Mouse (Mus musculus) erythroid progenitor cell, adult 5-6 weeks (primary cell): ENCODE results near the gene Olfr533. TPM values are rescaled to one million over a fixed set of nuclear protein-coding genes. Genes with fewer than 3 reads are reported as not detected.
"Not testable (repeated sequence)": the region's sequence is repeated elsewhere in the genome, so short reads cannot be mapped to it uniquely, and the experiment has no call there.

Source experiments
- ATAC-seq: replicated peaks from 2 replicates; pipeline ENCODE4 v1.8.0; 2016; ENCODE audit warnings: moderate number of reproducible peaks, mild to moderate bottlenecking, moderate TSS enrichment, inconsistent platforms; ENCODE audit not compliant: poor library complexity, low FRiP score, severe bottlenecking
- total RNA-seq, 2 experiments: library from RNA; stranded (forward) in 1 of 2; stranded (reverse) in 1 of 2; fragments of 150-400 nt in 1 of 2; fragments of 186-747, 209-891 nt in 1 of 2; gene quantifications; 2 replicates each; pipeline versions ENCODE4 v1.2.3 to v1.2.4; 2015 to 2017; ENCODE audit warnings: low replicate concordance in 2 of 2

Gene Olfr533
- not detected in 2 replicates for total RNA-seq (2015; ENCODE audit: low replicate concordance)
- total RNA-seq (2017; ENCODE audit: low replicate concordance), result not detected in 2 replicates

DNA sequence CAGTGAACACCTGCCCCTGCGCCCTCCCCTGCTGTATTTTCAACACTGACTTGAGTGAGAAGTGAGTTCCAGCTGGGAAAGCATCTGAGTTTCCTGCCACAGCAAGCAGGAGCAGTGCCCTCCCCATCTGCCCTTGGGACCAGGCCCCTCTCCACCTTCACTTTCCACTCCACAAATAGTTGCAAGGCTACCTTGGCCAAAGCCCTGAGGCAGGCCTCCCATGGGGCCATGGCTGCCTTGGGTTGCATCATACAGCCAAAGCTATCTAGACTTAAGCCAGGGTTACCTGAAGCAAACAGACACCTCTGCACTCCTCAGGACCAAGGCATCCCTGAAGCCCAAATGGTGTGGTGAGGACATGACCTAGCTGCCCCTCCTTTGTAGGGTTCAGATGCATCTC is at the start of gene Olfr533:
Gene Olfr533, plus strand, starts transcription at position 301 of the 400 bp plus-strand sequence.
- ATAC-seq, result not testable (repeated sequence)

DNA sequence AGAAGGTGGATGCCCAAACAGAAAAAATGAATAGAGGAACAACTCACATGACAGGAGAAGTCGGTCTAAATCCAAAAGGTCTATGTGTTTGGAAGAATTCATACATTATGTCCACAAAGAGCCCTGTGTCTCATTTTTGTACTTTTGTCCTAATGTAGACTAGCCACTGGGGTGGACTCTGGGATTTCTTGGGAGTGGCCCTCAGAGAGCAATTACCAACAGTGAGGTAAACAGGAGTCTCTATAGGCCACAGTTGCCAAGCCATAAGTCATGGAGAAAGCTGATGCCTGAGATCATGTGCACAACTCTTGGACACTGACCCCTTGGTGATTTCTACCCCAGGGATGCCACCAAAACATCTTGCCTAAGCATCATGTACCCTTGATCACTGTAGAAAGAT is 41.6 kb upstream of the Olfr533 start, which contains the start of gene Olfr532:
Gene Olfr532, minus strand, starts transcription at position 101 of the 400 bp plus-strand sequence.
- ATAC-seq, result no peak

DNA sequence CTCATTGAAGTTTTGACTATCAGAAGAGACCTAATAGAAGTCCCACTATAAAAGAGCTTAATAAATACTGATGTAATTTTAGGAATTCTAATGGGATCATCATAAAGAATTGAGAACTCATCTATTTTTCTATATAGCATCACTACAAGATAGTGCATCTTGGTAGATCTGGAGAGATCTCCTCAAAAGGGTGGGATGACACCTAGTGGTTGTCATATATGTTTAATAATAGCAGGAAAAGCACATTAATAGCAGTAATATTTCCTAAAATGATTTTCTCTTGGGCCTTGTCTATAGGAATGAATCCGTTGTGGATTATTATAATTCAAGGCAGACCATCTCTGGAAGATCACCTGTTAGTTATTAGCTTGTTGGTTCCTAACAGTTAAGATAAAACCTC is 20.0 kb upstream of the Olfr533 start:
- ATAC-seq, result no peak

DNA sequence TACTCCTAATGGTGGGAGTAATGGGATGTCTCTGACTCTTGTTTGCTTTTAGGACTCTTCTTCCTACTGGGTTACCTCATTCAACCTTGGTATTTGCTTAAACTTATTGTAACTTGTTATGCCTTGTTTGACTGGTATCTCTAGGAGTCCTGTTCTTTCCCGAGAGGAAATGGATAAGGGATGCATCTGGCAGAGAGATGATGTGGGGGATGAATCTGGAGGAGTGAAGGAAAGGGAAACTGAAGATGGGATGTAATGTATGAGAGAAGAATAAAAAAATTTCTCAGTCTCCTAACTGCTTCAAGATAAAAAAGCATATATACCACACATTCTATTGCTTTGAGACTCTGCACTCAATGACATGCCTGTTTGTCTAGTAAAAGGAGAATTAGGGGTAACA is 14.7 kb downstream of the Olfr533 start:
- ATAC-seq, result no peak

DNA sequence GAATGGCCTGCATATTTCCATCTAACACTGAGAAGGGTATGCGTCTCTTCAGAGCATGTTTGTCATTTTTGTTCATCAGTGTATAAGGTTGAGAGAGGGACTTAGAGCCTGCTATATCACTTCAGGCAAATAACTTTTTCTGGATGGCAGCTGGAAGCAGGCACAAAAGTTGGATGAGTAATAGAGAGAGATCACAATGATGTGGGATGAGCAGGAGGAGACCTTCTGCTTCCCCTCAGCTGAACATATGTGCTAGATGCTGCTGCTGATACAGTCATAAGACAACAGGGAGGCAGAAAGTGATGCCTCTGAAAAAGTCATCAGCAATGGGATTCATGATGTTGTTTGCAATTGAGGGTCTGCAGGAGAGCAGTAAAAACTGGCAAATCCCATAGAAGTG is 15.6 kb downstream of the Olfr533 start:
- no peak for ATAC-seq

DNA sequence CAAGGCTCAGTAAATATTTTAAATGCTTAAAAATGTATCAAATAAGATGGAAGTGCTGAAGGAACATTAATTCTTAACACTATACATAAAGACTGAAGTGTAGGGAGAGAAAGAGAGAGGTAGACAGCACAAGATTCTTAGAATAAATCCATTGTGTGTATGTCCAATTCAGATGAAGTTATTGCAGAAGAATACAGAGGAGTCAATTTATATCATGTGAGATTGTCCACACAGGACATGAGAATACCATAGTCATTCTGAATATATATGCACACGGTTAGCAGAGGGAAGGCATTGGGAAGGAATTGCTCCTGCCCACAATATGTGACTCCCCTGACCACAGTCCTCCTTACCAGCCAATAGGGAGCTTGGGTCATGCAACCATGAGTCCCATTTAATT is 20.7 kb downstream of the Olfr533 start, which contains the start of gene Olfr535:
Gene Olfr535, plus strand, starts transcription at position 301 of the 400 bp plus-strand sequence.
- no peak for ATAC-seq

DNA sequence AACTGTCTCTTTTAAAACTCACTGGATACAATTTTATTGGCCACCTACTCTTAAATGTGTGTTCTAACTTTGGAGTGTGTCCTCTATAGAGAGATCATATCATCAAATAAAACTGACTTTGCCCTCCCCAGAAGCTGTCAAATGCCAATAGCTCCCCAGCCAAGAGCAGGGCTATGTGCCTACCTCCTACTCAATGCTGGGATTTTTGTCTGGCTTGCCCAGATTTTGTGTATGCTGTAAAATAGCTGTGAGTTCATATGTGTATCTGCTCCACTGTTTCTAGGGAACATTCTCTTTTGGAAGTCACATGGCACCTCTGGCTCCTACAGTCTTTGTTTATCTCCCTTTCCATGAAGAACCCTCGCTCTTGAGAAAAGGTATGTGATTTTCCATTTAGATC is 25.8 kb downstream of the Olfr533 start:
- no peak for ATAC-seq

DNA sequence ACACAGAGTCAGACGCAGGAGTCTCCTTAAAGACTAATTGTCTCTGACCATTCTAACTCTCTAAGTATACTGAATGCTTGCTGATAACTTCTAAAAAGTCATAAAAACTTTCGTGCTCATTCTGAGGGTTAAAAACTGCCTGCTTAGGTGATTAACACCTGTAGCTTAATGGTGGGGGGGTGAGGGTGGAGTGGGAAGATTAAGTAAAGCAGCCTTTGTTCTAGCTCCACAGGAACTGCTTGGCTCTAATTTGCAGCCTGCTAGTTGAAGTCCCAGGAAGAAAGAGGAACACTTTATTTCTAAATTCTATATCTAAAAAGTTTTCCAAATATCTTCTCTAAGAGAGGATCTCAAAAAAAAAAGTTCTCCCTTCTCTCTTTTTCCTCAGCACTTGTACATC is 31.1 kb downstream of the Olfr533 start:
- ATAC-seq, result no peak

DNA sequence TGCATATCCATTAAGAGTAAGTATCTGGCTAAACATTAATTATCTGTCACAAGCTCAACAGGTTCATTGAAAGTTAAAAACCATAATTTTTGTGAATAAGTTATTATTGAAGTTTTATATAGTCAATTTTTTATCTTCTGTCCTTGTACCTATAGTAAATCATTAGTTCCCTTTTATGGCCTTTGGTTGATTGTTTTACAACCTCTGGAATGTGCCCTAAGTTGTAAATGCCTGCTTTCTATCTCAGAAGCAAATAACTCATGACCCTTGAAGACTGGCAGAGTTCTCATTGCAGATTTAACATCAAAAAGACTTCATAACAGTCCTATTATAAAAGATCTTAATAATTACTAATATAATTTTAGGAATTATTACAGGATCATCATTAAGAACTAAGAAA is 31.5 kb downstream of the Olfr533 start:
- ATAC-seq, result no peak

DNA sequence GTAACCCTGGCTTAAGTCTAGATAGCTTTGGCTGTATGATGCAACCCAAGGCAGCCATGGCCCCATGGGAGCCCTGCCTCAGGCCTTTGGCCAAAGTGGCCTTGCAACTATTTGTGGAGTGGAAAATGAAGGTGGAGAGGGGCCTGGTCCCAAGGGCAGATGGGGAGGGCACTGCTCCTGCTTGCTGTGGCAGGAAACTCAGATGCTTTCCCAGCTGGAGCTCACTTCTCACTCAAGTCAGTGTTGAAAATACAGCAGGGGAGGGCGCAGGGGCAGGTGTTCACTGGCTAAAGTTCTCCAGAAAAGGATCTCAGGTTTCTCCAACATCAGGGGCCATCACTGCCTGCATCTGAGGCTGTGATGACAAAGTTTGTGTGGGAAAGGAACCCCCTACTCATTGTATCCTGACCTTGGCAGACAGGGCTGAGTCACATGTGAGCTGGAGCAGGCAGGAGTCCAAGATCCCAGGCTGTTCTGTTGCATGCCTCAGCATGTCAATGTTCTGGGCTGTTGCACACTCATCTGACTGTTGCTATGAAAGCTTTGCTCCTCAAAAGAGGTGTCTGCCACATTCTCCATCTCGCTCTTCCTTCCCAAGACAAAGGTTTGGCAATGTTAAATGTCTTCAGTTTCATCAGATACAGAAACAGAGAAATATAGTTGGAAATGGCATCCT is 44.3 kb downstream of the Olfr533 start, which contains the start of gene Olfr536:
Gene Olfr536, minus strand, starts transcription at position 51 of the 676 bp plus-strand sequence.
- ATAC-seq, result not testable (repeated sequence)

Other genes with a start within 250 kb of the Olfr533 start
- gene Cd163l1, start 245.1 kb upstream of the Olfr533 start, total RNA-seq (2015; ENCODE audit: low replicate concordance), result not detected in 2 replicates
- not detected in 2 replicates for gene Cd163l1, start 245.1 kb upstream of the Olfr533 start, total RNA-seq (2017; ENCODE audit: low replicate concordance)
- 0.42 TPM in 1 of 2 replicates, not detected in the other for gene 5830411N06Rik, start 216.1 kb upstream of the Olfr533 start, total RNA-seq (2015; ENCODE audit: low replicate concordance)
- gene 5830411N06Rik, start 216.1 kb upstream of the Olfr533 start, total RNA-seq (2017; ENCODE audit: low replicate concordance), result not detected in 2 replicates
- not detected in 2 replicates for gene Olfr525, start 142.5 kb upstream of the Olfr533 start, total RNA-seq (2015; ENCODE audit: low replicate concordance)
- not detected in 2 replicates for gene Olfr525, start 142.5 kb upstream of the Olfr533 start, total RNA-seq (2017; ENCODE audit: low replicate concordance)
- gene Olfr527, start 129.4 kb upstream of the Olfr533 start, total RNA-seq (2015; ENCODE audit: low replicate concordance), result not detected in 2 replicates
- not detected in 2 replicates for gene Olfr527, start 129.4 kb upstream of the Olfr533 start, total RNA-seq (2017; ENCODE audit: low replicate concordance)
- gene Olfr60, start 101.7 kb upstream of the Olfr533 start, total RNA-seq (2015; ENCODE audit: low replicate concordance), result not detected in 2 replicates
- gene Olfr60, start 101.7 kb upstream of the Olfr533 start, total RNA-seq (2017; ENCODE audit: low replicate concordance), result not detected in 2 replicates
- not detected in 2 replicates for gene Olfr530, start 87.0 kb upstream of the Olfr533 start, total RNA-seq (2015; ENCODE audit: low replicate concordance)
- not detected in 2 replicates for gene Olfr530, start 87.0 kb upstream of the Olfr533 start, total RNA-seq (2017; ENCODE audit: low replicate concordance)
- not detected in 2 replicates for gene Olfr531, start 60.5 kb upstream of the Olfr533 start, total RNA-seq (2015; ENCODE audit: low replicate concordance)
- gene Olfr531, start 60.5 kb upstream of the Olfr533 start, total RNA-seq (2017; ENCODE audit: low replicate concordance), result not detected in 2 replicates
- not detected in 2 replicates for gene Olfr532, start 41.7 kb upstream of the Olfr533 start, total RNA-seq (2015; ENCODE audit: low replicate concordance)
- not detected in 2 replicates for gene Olfr532, start 41.7 kb upstream of the Olfr533 start, total RNA-seq (2017; ENCODE audit: low replicate concordance)
- gene Olfr535, start 20.8 kb downstream of the Olfr533 start, total RNA-seq (2015; ENCODE audit: low replicate concordance), result not detected in 2 replicates
- not detected in 2 replicates for gene Olfr535, start 20.8 kb downstream of the Olfr533 start, total RNA-seq (2017; ENCODE audit: low replicate concordance)
- not detected in 2 replicates for gene Olfr536, start 44.0 kb downstream of the Olfr533 start, total RNA-seq (2015; ENCODE audit: low replicate concordance)
- gene Olfr536, start 44.0 kb downstream of the Olfr533 start, total RNA-seq (2017; ENCODE audit: low replicate concordance), result not detected in 2 replicates
- gene Olfr538, start 104.5 kb downstream of the Olfr533 start, total RNA-seq (2015; ENCODE audit: low replicate concordance), result not detected in 2 replicates
- not detected in 2 replicates for gene Olfr538, start 104.5 kb downstream of the Olfr533 start, total RNA-seq (2017; ENCODE audit: low replicate concordance)
- not detected in 2 replicates for gene Olfr46, start 137.9 kb downstream of the Olfr533 start, total RNA-seq (2015; ENCODE audit: low replicate concordance)
- gene Olfr46, start 137.9 kb downstream of the Olfr533 start, total RNA-seq (2017; ENCODE audit: low replicate concordance), result 0.08 and 0.26 TPM in 2 replicates
- not detected in 2 replicates for gene Olfr61, start 165.6 kb downstream of the Olfr533 start, total RNA-seq (2015; ENCODE audit: low replicate concordance)
- gene Olfr61, start 165.6 kb downstream of the Olfr533 start, total RNA-seq (2017; ENCODE audit: low replicate concordance), result not detected in 2 replicates
- not detected in 2 replicates for gene Olfr53, start 183.1 kb downstream of the Olfr533 start, total RNA-seq (2015; ENCODE audit: low replicate concordance)
- not detected in 2 replicates for gene Olfr53, start 183.1 kb downstream of the Olfr533 start, total RNA-seq (2017; ENCODE audit: low replicate concordance)
- gene Olfr539, start 196.6 kb downstream of the Olfr533 start, total RNA-seq (2015; ENCODE audit: low replicate concordance), result not detected in 2 replicates
- not detected in 2 replicates for gene Olfr539, start 196.6 kb downstream of the Olfr533 start, total RNA-seq (2017; ENCODE audit: low replicate concordance)
- gene Olfr45, start 218.6 kb downstream of the Olfr533 start, total RNA-seq (2015; ENCODE audit: low replicate concordance), result not detected in 2 replicates
- gene Olfr45, start 218.6 kb downstream of the Olfr533 start, total RNA-seq (2017; ENCODE audit: low replicate concordance), result not detected in 2 replicates
- gene Olfr541, start 233.9 kb downstream of the Olfr533 start, total RNA-seq (2015; ENCODE audit: low replicate concordance), result not detected in 2 replicates
- gene Olfr541, start 233.9 kb downstream of the Olfr533 start, total RNA-seq (2017; ENCODE audit: low replicate concordance), result not detected in 2 replicates